Mouse (Mus musculus) lung, postnatal 10 days (tissue): ENCODE data around the gene Cox5a.

Source experiments
- DNase-seq: peaks from one replicate; pipeline ENCODE4 v3.0.0; 2021

Cox5a gene

DNA sequence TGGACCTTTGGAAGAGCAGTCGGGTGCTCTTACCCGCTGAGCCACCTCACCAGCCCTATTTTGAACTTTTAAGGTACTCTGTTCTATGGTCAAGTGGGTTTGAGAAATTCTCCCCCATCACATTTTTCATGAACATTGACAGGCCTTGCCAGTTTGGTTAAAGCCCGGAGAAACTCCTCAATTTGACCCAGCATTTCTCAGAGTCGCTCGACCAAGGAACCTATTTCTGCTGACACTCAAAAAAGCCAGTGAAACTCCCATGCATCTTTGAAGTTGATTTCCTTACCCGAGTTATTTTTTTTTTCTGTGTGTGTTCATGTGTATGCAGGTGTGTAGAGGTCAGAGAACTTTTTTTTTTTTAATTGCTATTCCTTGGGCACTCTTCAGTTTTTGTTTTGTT is 43.5 kb downstream of the Cox5a start:
- no peak for DNase-seq

DNA sequence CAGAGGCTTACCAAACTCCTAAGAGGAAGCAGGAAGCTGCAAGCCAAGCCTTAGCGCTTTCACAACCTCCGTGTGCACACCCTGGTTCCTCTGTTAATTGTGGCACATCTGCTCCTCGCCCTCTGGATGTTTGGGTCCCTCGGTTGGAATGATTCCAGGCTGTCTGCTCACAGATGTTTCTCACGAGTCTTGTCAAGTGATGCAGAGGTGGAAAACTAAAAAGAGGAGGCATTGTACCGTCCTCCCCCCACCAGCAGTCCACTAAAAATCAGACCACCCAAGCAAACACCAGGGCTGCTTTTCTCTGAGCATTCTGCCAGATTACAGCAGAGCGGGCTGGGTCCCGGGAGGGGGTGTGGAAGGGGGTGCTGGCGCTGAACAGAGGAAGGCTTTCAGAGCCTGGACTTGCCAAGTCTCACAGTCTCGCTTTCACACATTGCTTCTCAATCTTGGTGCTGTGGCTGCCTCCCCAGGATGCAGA is 44.7 kb downstream of the Cox5a start:
- DNase-seq, result peak; percentile 60

DNA sequence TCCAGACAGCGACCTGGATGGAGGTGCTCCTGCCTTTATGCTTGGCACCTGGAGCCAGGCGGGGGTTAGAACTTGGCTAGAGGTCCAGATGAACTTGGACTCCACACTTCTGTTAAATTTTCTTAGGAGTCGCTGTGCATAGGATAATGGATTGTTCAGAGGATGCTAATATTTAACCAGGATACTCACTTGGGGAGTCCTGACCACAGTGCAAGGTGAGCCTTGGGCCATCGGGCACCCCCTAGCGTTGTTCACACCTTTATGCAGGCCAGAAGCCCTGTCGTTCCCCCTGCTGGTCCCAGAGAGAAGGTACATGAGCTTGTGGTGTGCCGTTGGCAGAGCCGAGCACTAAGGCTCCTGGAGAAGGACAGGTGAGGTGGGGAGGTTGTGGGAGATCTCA is 45.8 kb downstream of the Cox5a start:
- DNase-seq, result no peak

DNA sequence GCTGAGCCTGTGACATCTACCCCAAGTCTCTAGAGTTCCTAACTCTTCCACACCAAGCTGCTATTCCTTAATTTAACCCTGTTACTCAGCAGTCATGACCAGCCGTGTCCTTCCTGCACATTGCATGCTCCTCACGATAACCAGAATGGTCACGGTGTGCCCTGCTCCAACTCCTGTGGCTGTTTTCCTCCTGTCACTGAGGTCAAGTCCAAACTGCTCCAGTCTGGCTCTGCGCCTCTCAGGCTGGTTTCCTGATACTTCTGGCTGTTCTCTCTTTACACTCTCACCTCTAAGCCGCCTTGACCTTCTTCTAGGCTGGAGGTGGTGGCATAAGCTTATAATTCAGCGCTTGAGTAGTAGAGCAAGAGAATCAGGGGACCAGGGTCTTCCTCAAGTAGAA is 47.4 kb downstream of the Cox5a start:
- no peak for DNase-seq

DNA sequence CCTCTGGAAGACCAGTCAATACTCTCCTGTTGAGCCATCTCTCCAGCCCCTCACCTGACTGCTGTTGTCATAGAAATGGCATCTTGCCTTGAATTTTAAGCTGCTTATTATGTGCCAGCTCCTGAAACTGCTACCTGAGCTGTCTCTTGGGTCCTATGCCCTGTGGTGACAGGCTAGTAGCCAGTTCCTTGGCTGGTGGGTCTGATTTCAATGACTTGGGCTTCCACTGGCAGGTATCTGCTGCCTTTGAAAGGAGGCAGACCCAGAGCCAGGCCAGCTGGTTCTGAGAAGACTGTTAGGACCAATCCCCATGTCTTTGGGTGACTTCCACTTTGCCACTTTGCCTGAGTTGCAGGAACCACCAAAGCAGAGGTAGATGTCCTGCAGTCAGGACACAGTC is 53.3 kb downstream of the Cox5a start:
- DNase-seq, result no peak

DNA sequence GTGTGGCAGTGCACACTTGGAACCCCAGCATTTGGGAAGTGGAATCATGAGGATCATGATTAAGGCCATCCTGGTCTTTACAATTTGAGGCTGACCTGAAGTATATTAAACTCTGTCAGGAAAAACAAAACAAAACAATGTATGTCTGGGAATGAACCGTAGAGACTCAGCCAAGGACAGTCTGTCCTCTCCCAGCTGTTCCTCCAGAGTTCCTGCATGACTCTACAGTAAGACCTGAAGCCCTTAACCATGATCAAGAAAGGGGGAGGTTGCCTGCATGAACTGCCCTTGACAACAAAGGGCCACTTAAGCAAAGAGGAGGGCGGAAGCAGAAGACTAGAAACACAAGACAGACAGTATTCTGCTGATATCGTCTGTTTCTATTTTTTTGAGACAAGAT is 54.5 kb downstream of the Cox5a start:
- DNase-seq, result no peak

DNA sequence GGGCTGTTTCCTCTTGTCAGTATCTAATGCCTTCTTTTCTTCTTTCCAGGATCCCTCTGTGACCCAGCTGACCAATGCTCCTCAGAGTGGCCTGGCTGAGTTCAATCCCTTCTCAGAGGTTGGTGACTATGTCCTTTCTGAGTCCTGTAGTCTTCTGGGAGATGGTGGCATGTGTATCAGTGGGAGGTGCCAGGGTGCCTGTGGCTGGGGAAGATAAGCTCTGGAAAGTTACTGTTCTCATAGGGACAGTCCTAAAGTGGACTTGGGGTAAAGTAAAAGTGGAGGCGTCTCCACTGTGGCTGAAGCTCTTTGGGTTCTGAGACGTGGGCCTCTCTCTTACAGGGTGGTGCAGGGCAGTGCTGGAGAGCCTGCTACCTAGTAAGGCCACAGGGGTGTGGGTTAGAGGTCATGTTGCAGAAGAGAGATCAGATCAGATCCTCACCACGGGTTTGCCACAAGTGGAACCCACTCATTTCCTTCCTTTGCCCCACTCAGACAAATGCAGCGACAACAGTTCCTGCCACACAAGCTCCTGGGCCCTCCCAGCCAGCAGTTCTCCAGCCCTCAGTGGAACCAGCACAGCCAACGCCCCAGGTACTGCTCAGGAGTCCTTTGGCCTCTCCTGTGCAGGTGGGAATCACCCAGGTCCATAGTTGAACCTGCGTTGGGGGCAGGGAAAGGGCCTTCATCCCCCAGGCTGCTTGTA is 56.2 kb downstream of the Cox5a start:
- no peak for DNase-seq
